Mouse (Mus musculus) MEL (cell line): Measurements from ENCODE around the gene Agpat1.

Experiments
- GATA1 ChIP-seq: IDR thresholded peaks from 2 replicates; pipeline ENCODE4 v1.6.1; 2011; ENCODE audit warnings: low read depth, low read length, improper control_type of control experiment
- MAX ChIP-seq: IDR thresholded peaks from 2 replicates; pipeline ENCODE4 v1.6.1; 2011; ENCODE audit warnings: low read length, improper control_type of control experiment
- MYB ChIP-seq: IDR thresholded peaks from 2 replicates; pipeline ENCODE4 v1.6.1; 2011; ENCODE audit warnings: mild to moderate bottlenecking, low read depth, low read length, improper control_type of control experiment
- ZKSCAN1 ChIP-seq: IDR thresholded peaks from 2 replicates; pipeline ENCODE4 v1.6.1; 2012; ENCODE audit warnings: low read depth, mild to moderate bottlenecking, inconsistent platforms, low read length, improper control_type of control experiment, moderate library complexity

DNA sequence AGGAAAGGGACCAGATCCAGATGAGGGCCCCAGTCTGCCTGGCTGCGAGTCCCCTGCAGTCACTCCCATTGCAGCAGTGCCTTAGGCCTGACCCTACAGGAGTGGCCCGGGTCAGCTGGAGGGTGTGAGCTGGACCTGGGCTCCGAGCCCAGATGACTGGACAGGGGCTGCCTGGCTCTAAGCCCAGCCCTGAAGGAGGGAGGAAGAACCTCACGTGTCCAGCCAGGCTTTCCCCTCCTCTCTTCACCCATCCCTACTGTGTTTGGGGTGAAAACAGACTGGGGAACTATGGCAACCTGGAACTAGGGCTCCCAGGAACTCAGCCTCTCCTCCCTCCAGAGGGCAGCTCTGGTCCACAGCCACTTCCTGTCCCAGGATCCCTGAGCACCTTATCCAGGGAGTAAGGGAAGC is 51.5 kb downstream of the Agpat1 start:
- TF ChIP-seq ZKSCAN1 (no peak), MAX (no peak), MYB (no peak), GATA1 (no peak)
